Mouse (Mus musculus): ENCODE results near the gene Gm26602. TPM values are rescaled to one million over a fixed set of nuclear protein-coding genes. Genes with fewer than 3 reads are reported as not detected.

The Gm26602 gene
- polyA plus RNA-seq, 1 experiment from 2014 or later = not detected

DNA sequence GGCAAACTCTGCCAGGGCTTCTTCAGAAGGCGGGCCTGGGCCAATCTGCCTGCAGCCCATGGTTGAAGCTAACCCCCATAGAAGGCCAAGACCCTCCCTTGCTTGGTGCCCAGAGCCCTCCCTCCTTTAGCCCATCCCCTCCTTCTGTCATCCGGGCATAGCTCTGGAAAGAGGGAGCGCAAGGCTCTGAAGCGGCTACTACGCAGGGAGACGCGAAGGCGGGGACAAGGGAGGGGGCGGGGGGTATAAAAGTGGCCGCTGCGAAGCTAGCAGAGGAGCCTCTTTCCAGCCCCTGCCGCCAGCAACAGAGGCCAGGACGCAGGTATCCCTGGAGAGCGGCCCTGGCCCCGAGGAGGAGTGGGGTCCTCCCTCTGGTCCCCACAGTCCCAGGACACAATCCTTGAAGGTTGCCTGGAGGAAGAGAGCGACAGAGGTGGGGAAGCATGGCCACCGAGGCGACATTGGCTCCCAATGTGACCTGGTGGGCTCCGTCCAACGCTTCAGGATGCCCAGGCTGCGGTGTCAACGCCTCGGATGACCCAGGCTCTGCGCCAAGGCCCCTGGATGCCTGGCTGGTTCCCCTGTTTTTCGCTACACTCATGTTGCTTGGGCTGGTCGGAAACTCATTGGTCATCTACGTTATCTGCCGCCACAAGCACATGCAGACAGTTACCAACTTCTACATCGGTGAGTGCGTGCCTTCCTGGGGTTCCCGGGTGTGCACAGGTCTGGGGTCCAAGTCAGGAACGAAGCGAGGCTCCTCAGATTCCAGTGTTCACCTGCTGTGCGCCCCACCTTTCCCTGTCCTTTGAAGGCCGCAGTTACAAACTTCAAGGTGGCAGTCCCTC, 7.8 kb downstream of the Gm26602 start:
- Histone ChIP-seq H3K4me2 (peak overlapping the region; percentile 41), H3K4me3 (replicated peaks) (no peak overlapping the region), H3K36me3 (replicated peaks) (no peaks in the 10 kb centered on the region), H3K27ac (replicated peaks) (no peak overlapping the region), H3K27me3 (peaks cover 65% of the 10 kb centered on the region), H3K4me1 (replicated peaks) (peaks cover 86% of the 10 kb centered on the region), H3K9me3 (replicated peaks) (no peaks in the 10 kb centered on the region), H3K9ac (0 out of 2 replicates have a peak overlapping the region, but pooled peaks have one; percentile 6)
- 15% methylated on average over 35 of the region's 35 CpGs for WGBS (ENCODE audit: insufficient replicate concordance)
- no peak for ATAC-seq (ENCODE audit: insufficient read depth)

DNA sequence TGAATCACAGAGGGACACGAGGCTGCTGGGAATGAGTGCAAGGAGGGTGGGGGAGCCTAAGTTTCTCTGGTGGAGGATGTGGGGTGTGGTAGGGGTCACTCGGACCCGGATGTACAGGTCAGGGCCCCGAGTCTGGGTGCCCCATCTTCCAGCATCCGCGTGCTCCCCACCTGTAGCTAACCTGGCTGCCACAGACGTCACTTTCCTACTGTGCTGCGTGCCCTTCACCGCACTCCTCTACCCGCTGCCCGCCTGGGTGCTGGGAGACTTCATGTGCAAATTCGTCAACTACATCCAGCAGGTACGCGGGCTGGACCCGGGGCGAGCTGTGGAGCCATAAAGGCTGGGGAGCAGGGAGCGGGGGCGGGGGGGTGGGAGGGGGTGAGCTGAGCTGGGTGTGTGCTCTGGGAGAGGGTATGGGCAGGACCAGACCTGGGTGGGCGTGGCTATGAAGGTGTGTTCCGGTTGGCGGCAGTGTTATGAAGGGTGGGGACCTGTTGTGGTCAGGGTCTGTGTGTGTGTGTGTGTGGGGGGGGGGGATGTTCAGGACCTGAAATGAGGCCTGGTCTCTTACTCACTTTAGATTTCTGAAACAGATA, 8.7 kb downstream of the Gm26602 start:
- no peak overlapping the region for H3K4me3 ChIP-seq (replicated peaks)
- H3K9me3 ChIP-seq (replicated peaks) = no peaks in the 10 kb centered on the region
- H3K4me1 ChIP-seq (replicated peaks) = peaks cover 78% of the 10 kb centered on the region
- no peaks in the 10 kb centered on the region for H3K36me3 ChIP-seq (replicated peaks)
- no peak for ATAC-seq (ENCODE audit: insufficient read depth)
- H3K27me3 ChIP-seq = peaks cover 67% of the 10 kb centered on the region
- H3K27ac ChIP-seq (replicated peaks) = no peak overlapping the region
- 11% methylated on average over 21 of the region's 21 CpGs for WGBS (ENCODE audit: insufficient replicate concordance)
- H3K4me2 ChIP-seq = peak overlapping the region; percentile 41
- no peak overlapping the region for H3K9ac ChIP-seq

DNA sequence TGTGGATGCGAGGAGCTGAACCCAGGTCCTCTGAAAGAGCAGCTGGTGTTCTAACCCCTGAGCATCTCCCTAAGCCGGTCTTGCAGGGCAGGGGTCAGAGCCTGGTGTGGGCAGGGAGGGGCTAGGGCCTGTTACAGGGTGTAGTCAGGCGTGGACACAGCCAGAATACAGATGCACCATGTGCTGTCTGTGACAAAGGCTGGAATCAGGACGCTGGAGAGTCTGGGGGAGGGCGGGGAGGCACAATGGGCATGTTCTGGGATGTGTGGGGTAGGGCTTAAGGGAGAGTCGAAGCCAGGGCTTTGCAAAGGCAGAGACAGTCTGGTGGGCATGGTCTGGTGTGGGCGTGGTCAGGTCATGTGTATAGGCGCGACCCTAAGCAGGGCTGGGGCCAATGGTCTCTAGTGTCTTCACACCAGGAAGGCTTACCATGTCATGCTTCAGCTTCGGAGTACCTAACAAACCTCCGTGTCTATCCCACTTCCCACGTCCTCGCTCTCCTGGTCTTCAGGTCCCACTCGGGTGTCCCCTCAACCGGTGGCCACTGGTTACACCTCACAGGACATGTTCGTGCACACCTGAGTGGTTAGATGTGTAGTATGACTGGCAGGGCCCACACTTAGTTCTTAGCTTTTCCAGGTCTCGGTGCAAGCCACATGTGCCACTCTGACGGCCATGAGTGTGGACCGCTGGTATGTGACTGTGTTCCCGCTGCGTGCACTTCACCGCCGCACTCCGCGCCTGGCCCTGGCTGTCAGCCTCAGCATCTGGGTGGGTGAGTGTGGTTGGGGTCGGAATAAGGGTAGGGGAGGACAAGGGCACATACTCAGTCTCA, 9.6 kb downstream of the Gm26602 start:
- no peak overlapping the region for H3K27ac ChIP-seq (replicated peaks)
- peaks cover 67% of the 10 kb centered on the region for H3K27me3 ChIP-seq
- H3K36me3 ChIP-seq (replicated peaks) = no peaks in the 10 kb centered on the region
- H3K4me3 ChIP-seq (replicated peaks) = 0 out of 2 replicates have a peak overlapping the region, but pooled peaks have one; percentile 7
- no peak overlapping the region for H3K4me2 ChIP-seq
- ATAC-seq (ENCODE audit: insufficient read depth) = no peak
- H3K4me1 ChIP-seq (replicated peaks) = peaks cover 73% of the 10 kb centered on the region
- H3K9me3 ChIP-seq (replicated peaks) = no peaks in the 10 kb centered on the region
- no peak overlapping the region for H3K9ac ChIP-seq
- WGBS (ENCODE audit: insufficient replicate concordance) = 28% methylated on average over 26 of the region's 26 CpGs

DNA sequence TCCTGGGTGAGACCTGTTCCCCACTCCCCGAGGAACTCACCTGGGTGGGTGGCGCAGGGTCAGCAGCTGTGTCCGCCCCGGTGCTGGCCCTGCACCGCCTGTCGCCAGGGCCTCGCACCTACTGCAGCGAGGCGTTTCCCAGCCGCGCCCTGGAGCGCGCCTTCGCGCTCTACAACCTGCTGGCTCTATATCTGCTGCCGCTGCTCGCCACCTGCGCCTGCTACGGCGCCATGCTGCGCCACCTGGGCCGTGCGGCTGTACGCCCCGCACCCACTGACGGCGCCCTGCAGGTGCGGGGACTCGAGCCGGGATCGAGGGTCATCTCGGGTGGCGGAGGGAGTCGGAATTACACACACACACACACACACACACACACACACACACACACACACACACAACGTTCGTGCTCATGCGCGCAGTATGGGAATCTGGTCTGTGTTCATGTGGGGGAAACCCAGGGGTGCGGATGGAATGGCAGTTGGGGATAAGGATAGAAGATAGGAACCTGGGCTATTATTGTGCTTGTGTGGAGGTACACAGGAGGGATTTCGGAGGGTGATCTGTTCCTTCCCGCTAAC, 10.4 kb downstream of the Gm26602 start, which contains the start of gene R3hdm4:
Gene R3hdm4, minus strand, starts transcription at position 251 of the 578 bp plus-strand sequence.
- Histone ChIP-seq H3K4me3 (replicated peaks) (peak within 1 kb of the TSS; percentile 12; the same call in 1 of the 2 replicates), H3K36me3 (replicated peaks) (no peaks in the 10 kb centered on the region), H3K4me1 (replicated peaks) (peaks cover 72% of the 10 kb centered on the region), H3K4me2 (peak within 1 kb of the TSS; percentile 41), H3K27ac (replicated peaks) (no peak within 1 kb of the TSS), H3K27me3 (peaks cover 67% of the 10 kb centered on the region), H3K9me3 (replicated peaks) (no peaks in the 10 kb centered on the region), H3K9ac (no peak within 1 kb of the TSS)
- 5% methylated on average over 41 of the region's 41 CpGs for WGBS (ENCODE audit: insufficient replicate concordance)
- no peak for ATAC-seq (ENCODE audit: insufficient read depth)

DNA sequence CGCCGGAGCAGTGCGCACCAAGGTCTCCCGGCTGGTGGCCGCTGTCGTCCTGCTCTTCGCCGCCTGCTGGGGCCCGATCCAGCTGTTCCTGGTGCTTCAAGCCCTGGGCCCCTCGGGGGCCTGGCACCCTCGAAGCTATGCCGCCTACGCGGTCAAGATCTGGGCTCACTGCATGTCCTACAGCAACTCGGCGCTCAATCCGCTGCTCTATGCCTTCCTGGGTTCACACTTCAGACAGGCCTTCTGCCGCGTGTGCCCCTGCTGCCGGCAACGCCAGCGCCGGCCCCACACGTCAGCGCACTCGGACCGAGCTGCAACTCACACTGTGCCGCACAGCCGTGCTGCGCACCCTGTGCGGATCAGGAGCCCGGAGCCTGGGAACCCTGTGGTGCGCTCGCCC, 10.9 kb downstream of the Gm26602 start:
- WGBS (ENCODE audit: insufficient replicate concordance) = 6% methylated on average over 34 of the region's 34 CpGs
- Histone ChIP-seq H3K27ac (replicated peaks) (no peak overlapping the region), H3K9ac (no peak overlapping the region)

DNA sequence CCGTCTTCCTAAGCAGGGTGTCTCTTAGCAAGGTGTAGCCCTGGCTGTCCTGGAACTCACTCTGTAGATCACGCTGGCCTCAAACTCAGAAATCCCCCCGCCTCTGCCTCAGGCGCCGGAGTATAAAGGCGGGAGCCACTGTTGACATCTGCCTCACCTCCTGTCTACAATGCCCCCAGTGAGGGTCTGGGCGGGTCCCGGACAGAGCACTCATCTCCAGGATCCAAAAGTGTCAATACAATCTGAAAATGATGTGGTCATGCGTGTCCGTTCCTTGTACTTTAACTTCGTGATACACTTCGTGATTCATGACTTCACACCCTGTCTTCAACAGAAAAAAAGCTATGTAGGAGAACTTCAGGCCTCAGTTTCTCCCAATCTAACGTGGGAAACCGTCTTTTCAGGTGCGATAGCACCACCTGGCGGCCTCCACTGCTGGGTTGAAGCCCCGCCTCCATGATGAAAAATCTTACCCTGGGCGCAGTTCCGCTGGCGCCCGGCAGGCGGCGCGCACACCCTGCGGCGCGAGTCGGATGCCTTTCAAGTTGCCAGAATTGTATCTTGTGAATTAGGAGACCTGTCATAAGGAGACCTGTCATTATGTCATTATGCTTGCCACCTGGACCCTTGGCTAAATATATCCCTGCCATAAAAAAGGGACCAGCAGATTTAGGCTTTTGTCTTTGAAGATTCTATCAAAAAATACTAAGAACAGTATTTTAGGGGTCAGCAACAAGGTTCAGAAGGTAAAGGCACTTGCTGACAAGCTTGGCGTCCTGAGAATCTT, 14.5 kb downstream of the Gm26602 start:
- H3K36me3 ChIP-seq (replicated peaks) = no peaks in the 10 kb centered on the region; the same call in 1 of the 2 replicates
- no peaks in the 10 kb centered on the region for H3K9me3 ChIP-seq (replicated peaks)
- WGBS (ENCODE audit: insufficient replicate concordance) = 14% methylated on average over 29 of the region's 29 CpGs
- peak overlapping the region; percentile 85 for H3K27ac ChIP-seq (replicated peaks)
- H3K9ac ChIP-seq = 0 out of 2 replicates have a peak overlapping the region, but pooled peaks have one; percentile 74
- H3K4me2 ChIP-seq = peak overlapping the region; percentile 98
- H3K27me3 ChIP-seq = peaks cover 34% of the 10 kb centered on the region
- peaks cover 71% of the 10 kb centered on the region for H3K4me1 ChIP-seq (replicated peaks)
- peak; percentile 13; the same call in 1 of the 2 replicates for ATAC-seq (ENCODE audit: insufficient read depth)
- H3K4me3 ChIP-seq (replicated peaks) = peak overlapping the region; percentile 83

More for the DNA sequence above, 10.9 kb downstream of the Gm26602 start:
- Histone ChIP-seq H3K4me3 (replicated peaks) (peak overlapping the region; percentile 12; the same call in 1 of the 2 replicates), H3K9me3 (replicated peaks) (no peaks in the 10 kb centered on the region), H3K4me1 (replicated peaks) (peaks cover 72% of the 10 kb centered on the region), H3K27me3 (peaks cover 67% of the 10 kb centered on the region), H3K36me3 (replicated peaks) (no peaks in the 10 kb centered on the region), H3K4me2 (peak overlapping the region; percentile 41)
- no peak for ATAC-seq (ENCODE audit: insufficient read depth)

DNA sequence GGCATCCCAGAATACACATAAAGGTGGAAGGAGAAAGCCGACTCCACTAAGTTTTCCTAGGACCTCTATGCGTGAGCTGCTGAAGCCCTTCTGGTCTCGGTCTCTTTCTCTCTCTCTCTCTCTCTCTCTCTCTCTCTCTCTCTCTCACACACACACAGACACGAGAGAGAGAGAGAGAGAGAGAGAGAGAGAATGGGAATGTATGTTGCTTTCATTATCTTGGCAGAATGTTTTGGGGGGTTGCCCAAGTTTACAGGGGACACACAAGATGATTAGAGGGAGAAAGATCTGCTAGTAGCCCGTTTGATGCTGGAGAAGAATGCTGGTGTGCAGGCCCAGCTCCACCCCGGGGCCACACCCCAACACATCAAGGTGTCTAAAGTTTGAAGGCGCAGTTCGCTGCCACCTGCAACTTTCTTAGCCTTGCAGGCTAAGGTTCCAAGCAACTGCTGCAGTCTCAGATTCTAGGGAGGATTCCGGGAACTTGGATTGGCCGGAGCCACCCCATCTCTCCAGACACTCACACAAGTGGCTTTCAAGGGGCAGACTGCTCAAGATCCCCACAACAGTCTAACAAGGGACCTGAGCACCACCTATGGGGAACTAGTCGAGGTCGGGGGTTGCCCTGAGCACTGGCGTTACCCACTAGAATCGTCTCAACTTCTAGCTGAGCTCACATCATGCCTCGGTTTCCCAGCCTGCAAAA, 15.3 kb downstream of the Gm26602 start:
- Histone ChIP-seq H3K36me3 (replicated peaks) (peaks cover 7% of the 10 kb centered on the region), H3K27ac (replicated peaks) (peak overlapping the region; percentile 85), H3K4me2 (peak overlapping the region; percentile 98), H3K9ac (peak overlapping the region; percentile 74), H3K4me3 (replicated peaks) (peak overlapping the region; percentile 83), H3K9me3 (replicated peaks) (no peaks in the 10 kb centered on the region), H3K27me3 (peaks cover 26% of the 10 kb centered on the region), H3K4me1 (replicated peaks) (peaks cover 71% of the 10 kb centered on the region)
- peak; percentile 3; the same call in 1 of the 2 replicates for ATAC-seq (ENCODE audit: insufficient read depth)
- WGBS (ENCODE audit: insufficient replicate concordance) = 8% methylated on average over 15 of the region's 15 CpGs

DNA sequence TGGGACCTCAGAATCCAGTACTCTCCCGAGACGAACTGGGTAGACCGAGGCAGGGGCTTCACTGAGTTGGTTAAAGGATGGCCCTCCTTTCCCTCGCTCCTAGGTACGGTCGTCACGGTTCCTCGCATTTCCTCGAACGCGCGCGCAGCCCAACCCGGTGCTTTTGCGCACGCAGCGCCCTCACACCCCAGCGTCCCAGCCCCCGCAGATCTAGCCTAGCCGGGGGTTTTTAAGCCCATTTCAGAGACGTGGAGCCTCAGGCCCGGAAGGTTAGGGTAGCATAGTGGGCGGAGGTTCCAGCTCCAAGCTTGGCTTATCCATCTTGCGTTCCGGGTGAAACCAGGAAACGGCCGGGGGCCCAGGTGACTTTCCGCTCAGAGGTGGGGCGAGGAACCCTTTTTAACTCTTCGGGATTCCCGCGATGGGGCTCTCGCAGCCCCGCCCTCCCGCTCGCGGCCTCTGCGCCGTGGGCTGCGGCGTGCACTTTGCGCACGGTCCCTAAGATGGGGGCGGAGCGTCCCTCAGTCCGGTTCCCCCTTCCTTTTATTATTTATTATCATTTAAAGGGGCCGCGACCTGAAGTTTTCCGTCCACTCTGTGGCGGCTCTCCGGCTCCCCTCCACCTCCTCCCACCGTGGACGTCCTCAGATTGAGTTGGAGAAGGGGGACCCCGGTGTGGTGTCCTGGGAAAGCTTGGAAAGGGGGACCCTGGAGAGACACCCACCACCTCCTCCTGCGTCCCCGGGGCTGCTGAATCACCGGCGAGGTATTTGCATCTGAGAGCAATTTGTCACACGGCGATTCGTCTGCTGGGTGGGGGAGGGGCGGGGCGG, 16.1 kb downstream of the Gm26602 start, which contains the start of gene Arid3a:
Gene Arid3a, plus strand, starts transcription at position 553 of the 833 bp plus-strand sequence.
- Histone ChIP-seq H3K4me2 (peak within 1 kb of the TSS; percentile 98), H3K27ac (replicated peaks) (peak within 1 kb of the TSS; percentile 85), H3K36me3 (replicated peaks) (peaks cover 12% of the 10 kb centered on the region), H3K27me3 (peaks cover 19% of the 10 kb centered on the region), H3K4me1 (replicated peaks) (peaks cover 71% of the 10 kb centered on the region), H3K9me3 (replicated peaks) (no peaks in the 10 kb centered on the region), H3K9ac (peak within 1 kb of the TSS; percentile 74), H3K4me3 (replicated peaks) (peak within 1 kb of the TSS; percentile 83)
- under 1% methylated on average over 63 of the region's 63 CpGs for WGBS (ENCODE audit: insufficient replicate concordance)
- ATAC-seq (ENCODE audit: insufficient read depth) = peak; percentile 61

Data from liver, embryonic 15.5 days (tissue).